Mouse (Mus musculus) naive thymus-derived CD4-positive, alpha-beta T cell, adult 2 months (primary cell): ENCODE results near the gene Ttc13.

Source experiments
- DNase-seq: peaks from one replicate; pipeline ENCODE4 v3.0.0-alpha.2; 2011; ENCODE audit warnings: low read depth

Gene Ttc13

GRCm38 (mm10) chr8:124653568-124654475 is 68.0 kb downstream of the Ttc13 start:
- no peak for DNase-seq

- no peak for DNase-seq
These were observed 69.2 kb downstream of the Ttc13 start for GRCm38 (mm10) chr8:124652546-124652945.

GRCm38 (mm10) chr8:124651776-124652175 is 70.0 kb downstream of the Ttc13 start:
- no peak for DNase-seq

GRCm38 (mm10) chr8:124648311-124648710 is 73.5 kb downstream of the Ttc13 start:
- no peak for DNase-seq

GRCm38 (mm10) chr8:124643540-124644339 is 78.0 kb downstream of the Ttc13 start:
- no peak for DNase-seq

- DNase-seq, result no peak
These were observed 80.2 kb downstream of the Ttc13 start for GRCm38 (mm10) chr8:124641599-124641998.

- DNase-seq, result no peak
These were observed 86.6 kb downstream of the Ttc13 start for GRCm38 (mm10) chr8:124635247-124635502.

GRCm38 (mm10) chr8:124634411-124635246 is 87.2 kb downstream of the Ttc13 start:
- no peak for DNase-seq

GRCm38 (mm10) chr8:124633001-124633703 is 88.6 kb downstream of the Ttc13 start:
- DNase-seq, result no peak

GRCm38 (mm10) chr8:124631966-124632365 is 89.8 kb downstream of the Ttc13 start:
- no peak for DNase-seq

- no peak for DNase-seq
These were observed 90.9 kb downstream of the Ttc13 start for GRCm38 (mm10) chr8:124630891-124631290.

- no peak for DNase-seq
These were observed 91.3 kb downstream of the Ttc13 start for GRCm38 (mm10) chr8:124630489-124630888.

- DNase-seq, result no peak
These were observed 95.5 kb downstream of the Ttc13 start for GRCm38 (mm10) chr8:124626251-124626650.
